Mouse (Mus musculus) fibroblast of lung, adult 2 months (primary cell): ENCODE measurements around the gene Cic.
"Not testable (repeated sequence)": the region's sequence is repeated elsewhere in the genome, so short reads cannot be mapped to it uniquely, and the experiment has no call there.

Experiments used
- DNase-seq: peaks from one replicate; pipeline ENCODE4 v3.0.0-alpha.2; 2011; ENCODE audit warnings: low read depth

The Cic gene

DNA sequence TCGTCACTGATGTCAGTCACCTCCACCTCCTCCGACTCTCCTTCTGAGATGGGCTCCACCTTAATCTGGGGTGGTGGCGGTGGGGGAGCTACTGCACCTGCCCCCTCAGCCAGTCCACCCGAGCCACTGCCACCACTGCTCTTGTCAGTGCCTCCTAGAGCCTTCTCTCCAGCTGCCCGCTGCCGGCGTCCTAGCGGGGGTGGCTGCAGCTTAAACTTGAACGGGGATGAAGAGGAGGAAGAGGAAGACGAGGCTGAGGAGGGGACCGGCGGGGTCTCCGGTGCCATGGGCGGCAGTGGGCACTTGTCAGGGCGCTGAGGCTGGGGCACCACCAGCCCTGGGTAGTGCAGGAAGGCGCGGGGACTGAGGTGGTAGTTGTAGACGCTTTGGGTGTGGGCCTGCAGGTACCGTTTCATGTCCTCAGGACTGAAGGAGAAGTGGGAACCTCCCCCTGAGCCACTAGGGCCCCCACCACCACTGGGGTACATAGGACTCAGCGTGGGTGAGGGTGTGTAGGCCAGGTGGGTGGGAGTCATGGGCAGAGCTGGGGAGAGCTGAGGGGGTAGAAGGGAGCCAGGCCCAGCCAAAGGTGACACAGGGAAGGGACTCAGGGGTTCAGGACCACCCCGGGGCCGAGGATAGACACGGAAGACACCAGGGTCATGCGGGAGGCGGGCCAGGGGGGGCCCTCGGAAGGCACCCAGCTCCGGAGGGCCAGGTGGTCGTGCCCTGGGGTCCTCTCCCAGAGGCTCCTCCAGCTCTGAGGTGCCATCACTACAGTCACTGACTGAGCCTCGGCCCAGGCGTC, 22.7 kb upstream of the Cic start:
- DNase-seq = no peak

DNA sequence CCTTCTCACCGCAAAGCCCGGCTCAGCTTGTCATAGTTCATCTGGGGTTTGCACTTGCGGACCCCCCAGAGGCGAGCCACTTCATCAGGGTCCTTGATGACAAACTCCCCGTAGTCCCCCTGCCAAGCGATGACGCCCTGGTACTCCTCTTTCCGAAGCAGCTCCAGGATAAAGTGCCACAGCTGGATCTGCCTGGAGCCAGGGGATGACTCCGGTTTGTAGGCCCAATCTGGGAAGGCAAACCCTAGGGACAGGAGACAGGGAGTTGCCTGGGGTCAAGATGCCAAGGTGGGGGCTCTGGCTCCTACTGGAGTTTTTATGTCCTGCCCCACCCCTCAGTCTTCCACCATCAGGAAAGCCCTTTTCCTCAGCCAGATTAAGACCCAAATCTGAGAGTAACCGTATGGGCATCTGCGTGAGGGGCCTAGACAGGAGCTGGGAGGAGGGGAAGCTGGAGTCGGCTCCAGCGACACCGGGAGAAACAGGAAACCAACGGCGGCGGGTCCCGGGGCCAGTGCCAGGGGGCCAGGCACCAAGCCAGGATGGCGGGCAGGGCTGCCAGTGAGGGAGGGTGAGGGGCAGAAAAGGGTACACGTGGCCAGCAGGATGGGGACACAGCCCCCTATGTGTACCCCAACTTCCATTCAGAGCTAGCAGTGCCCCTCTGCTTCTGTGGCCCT, 21.3 kb upstream of the Cic start:
- DNase-seq = no peak

DNA sequence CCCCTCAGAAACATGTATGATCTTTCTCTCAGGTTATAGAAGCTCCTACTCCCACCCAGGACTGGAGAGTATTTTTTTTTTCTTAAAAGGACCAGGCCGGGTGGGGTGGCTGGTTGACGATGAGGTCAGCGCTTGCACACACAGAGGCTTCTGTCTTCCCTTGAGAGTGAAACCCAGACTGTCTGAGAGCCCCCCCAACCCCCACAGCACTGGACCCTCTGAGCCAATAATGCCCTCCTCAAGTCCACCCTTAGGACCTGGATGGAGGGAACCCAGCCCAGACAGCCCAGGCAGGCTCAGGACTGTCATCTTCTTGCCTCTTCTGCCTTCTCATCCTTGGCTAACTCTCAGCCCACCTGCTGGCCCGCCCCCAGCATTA, 20.8 kb upstream of the Cic start:
- DNase-seq = peak; percentile 54

DNA sequence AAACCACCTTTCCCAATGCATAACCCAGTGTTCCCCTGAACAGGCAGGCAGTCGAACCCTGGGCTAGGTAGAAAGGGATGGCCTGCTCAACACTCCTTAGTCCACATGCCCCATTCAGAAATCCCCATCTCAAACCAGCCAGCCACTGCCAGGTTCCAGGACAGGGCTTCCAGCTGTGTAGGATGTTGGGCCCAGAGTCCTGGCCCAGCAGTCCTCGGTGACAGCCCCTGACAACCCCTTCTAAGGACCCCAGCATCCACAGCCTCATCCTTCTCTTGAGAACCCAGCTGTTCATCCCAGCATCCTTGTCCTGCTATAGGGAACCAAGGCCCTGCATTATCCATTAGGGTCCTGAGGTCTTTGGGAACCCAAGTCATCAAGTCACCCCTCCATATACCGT, 20.0 kb upstream of the Cic start:
- DNase-seq = no peak

DNA sequence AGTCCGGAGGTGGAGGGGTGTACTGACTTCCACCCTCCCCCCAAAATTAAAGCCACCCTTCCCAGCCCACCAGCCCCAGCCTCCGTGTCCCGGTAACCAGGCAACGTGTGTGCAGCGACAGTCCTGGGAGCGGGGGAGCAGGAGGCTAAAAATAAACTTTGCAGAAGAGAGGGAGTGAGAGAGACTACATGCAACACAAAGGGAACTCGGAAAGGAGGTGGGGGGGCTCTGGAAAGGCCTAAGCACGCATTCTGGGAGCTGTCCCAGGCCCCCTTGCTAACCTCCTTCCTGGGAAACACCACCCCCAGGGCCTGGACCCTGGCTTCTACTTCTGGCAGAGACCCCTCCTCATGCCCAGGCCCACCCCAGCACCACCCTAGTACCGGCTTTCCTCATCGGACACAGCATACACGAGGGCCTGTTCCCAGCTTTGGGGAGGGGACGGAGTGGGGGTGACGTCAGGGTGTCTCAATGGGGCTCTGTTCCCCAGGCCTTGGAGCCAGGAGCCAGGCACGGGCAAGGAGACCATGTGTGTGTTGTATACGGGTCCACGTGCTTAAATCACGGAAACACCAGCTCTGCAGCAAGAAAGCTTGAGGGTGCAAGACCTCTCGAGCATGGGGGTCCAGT, 19.4 kb upstream of the Cic start:
- peak; percentile 45 for DNase-seq

DNA sequence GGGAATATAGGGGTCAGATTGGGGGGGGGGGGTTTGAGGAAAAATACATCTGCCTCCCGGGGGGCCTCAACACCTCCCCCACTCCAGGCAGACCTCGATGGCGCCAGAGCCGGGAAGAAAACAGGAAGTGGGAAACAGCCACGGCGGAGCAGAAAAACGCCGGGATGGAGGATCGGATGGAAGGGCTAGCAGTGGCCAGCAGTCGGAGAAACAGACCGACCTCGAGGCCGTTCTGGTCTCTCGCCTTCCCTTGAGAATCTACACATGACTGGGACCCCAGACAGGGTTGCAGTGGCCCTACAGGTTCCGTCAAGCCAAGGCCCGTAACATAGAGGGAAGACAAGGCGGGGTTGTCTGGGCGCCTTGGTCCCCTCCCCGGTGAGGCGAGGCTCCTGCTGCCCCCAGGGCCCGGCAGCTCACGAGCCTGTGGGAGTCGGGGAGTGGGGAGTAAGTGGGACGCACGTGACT, 18.6 kb upstream of the Cic start:
- no peak for DNase-seq

DNA sequence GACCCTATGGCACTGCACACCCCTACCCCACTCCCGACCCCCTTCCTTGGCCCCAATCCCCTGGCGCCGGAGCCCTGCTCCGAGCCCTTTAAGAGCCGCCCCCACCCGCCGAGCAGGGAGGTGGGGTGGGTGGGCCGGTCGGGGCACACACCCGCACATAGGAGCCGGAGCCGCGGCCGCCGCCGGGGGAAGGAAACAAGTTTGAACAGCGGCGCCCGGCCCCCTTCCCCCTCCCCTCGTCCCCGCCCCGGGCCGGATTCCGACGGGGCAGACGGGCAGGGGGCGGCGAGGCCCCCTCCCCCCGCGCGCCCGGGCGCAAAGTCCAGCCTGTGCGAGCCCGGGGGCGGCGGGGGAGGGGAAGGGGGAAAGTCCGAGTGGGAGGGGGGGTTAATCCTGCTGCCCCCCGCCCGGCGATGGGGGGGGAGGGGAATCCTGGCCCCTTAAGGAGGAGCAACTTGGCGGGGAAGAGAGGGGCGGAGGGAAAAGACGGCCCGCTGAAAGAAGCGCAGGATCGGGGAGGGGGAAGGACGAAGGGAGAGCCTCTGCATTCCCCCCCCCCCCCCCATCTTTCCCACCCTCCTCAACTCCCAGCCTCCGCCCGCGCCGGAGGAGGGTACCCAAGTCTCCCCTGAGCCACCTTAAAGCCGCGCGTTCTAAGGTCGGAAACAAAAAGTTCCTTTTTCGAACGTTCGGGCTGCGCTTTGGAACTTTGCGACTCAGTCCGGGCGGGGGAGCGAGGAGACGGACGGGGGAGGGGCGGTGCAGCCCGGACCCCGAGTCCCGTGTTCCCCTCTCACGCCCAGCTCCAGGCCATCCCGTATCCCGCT, 18.0 kb upstream of the Cic start:
- DNase-seq = peak; percentile 33

DNA sequence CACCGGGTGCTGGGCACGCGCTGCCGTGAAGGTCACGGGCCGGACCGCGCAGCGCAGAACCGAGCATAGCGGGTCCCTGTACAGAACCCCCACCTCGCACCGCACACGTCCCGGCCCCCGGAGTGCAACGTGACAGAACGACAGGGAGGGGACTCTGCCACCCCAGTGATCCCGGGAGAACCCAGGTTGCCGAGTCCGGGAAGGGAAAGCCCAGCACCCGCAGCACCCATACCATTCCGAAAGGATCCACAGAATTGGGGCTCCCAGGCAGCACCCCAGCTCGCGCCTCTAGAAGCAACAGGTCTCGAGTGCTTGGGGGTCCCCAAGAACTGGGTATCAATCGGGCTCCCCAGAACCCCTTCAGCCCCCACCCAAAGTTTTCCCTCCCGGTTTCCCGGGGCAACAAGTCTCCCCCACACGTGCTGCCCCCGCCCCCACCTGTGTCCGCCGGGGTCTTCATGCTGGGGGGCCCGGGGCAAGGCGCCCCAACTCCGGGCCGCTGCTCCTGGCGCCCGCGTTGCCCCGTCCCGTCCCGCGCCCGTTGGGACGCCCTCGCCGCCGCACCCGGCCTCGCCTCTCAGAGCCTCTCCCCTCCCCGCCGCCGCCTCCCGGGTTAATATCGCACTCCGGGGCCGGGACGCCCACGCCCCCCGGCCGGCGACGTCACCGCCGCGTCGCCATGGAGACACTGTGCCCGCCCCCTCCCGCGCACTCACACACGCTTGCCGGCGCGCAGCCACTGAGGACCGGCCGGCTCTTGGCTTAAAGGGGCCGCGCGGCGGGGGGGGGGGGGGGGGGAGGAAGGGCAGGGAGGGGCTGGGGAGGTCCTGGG, 17.1 kb upstream of the Cic start, which contains the start of gene Erf:
Erf (minus strand) TSS at position 621 of the 832 bp plus-strand sequence.
- DNase-seq = peak; percentile 66

DNA sequence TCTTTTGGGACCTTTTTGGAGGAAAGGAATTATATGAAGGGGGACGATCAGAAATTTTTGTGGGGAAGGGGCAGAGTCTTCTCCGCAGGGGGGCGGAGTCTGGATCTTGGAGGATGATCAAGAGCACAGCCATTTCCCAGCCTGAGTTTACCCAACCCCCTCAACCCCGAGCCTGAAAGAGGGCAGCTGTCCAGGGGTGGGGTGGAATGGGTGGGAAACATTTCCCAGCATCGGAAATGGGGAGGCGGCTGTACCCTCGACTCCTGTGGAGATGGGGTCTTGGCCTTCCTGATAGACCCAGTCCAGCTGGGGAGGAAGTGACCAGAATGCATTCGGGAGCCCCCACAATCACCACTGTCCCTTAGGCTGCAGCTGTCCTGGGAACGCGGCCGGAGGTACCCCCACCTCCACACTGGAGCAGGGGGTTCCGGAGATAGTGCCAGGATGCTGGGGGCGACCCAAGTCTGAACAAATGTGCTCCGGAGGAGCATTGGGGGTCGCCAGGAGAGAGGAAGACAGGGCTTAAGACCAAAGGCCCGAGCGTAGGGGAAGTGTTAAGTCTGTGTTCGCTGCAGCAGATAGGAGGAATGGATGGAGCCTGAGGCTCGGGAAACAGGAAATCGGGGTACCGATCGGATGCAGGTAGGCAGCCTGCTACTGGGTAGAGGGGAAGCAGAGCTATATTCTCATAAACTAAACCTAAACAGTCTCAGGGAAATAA, 16.3 kb upstream of the Cic start:
- peak; percentile 56 for DNase-seq

DNA sequence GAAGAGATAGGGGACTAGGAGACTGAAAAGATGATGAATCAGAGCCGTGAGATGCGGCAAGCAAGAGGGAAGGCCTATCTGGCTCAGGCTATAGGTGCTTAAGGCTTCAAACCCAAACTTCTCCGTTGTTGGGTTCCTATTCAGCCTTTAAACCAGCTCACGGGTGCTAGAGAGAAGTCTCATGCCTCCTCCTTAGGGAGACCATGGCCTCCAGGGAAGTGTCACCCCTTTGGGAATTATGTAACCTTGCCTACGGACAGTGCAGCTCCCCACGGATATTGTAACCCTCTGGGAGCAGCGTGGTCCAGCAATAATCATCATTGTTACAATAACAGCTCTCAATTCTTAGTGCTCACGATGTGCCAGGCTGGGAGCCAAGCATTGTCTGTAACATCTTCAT, 15.7 kb upstream of the Cic start:
- DNase-seq = no peak

DNA sequence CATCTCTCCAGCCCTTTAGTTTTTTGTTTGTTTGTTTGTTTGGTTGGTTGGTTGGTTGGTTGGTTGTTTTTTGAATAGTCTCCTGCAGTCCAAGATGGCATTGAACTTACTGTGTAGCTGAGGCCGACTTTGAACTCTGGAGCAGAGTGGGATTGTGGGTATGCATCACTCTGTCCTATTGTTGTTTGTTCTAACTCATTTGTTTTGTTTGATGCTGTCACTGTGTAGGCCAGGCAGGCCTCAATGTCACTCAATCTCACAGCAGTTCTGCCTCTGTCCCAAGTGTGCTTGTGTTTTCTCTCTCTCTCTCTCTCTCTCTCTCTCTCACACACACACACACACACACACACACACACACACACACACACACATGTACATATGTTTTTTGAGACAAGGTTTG, 5.6 kb upstream of the Cic start:
- no peak for DNase-seq

DNA sequence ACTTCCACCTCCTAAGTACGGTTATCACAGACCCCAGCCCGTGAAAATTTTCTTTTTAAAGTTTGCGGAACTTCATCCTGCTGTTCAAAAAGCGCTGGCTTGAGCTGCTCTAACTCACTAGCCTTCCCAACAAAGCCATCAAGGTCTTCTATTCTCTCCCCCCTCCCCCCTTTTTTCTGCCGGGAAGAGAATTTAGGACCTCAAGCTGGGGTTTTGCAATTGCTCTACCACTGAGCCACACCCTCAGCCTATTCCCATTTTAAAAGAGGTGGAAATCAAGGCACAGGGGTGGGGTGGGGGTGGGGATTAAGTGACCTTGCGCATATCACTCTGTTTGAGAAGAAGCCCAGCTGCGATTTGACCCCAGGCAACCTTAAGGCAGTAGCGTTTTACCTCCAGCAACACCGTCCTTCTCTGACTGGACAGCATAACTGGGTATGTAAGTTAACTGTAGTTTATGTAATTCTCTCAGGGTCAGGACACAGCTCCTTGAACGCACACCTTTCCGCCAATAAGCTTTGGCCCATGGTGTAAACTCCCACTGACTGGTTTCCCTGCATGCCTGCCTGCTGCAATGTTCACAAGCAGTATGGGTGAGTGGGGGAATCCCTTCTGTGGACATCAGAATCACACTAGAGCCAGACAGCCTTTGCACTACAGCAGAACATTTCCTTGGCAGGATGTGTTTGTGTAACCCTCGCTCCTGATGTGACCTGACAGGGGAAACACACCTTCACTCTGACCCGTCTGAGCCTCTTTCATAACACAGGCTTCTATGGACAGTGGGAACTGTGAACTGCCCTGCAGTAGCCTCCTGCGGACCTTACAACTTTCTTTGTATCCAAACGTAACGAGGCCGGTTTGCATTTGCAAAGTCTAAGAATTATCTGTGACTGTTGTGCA, 3.3 kb upstream of the Cic start:
- no peak for DNase-seq

DNA sequence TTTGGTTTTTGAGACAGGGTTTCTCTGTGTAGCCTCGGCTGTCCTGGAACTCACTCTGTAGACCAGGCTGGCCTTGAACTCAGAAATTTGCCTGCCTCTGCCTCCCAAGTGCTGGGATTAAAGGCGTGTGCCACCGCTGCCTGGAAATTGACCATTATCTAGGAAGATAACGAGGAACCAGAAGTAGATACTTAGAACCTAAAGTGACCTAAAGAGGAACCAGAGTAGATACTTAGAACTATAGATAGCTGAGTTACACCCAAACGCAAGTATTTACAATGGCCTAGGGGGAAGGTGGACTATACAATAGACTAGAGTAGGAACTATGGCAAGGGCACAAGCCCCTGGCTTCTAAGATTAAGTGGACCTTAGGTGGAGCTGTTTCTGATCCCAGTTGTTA, 1.8 kb upstream of the Cic start:
- not testable (repeated sequence) for DNase-seq

DNA sequence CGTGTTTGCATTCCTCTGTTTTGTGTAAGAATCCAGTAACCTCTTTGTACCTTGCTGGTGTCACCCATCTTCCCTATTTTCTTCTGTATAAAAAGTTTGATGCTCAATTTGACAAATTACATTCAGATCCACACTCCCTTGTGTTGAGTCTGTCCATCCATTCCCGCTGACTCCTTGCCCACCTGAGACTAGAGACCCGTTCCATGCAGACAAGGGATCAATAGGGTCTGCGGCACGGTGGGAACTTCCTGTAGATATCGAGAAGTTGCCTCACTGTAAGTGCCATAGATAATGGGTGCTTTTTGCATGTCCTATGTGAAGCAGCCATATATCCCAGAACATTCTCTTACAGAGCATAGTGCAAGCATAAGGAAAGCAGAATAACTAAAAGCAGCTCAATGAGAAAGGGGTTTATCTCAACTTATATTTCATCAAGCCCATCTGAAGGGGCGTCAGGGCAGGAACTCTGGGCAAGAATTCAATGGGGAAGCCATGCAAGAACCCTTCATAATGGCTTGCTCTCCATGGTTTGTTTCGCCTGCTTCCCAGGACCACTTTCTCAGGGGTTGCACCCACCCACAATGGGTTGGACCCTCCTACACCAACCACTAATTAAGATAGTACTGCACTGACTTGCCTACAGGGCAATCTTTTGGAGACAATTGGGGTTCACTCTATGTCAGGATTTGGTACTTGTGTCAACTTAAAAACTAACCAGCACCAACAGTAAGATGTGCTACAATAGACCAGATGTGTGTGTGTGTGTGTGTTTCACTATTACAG, 1.1 kb upstream of the Cic start:
- DNase-seq = no peak

DNA sequence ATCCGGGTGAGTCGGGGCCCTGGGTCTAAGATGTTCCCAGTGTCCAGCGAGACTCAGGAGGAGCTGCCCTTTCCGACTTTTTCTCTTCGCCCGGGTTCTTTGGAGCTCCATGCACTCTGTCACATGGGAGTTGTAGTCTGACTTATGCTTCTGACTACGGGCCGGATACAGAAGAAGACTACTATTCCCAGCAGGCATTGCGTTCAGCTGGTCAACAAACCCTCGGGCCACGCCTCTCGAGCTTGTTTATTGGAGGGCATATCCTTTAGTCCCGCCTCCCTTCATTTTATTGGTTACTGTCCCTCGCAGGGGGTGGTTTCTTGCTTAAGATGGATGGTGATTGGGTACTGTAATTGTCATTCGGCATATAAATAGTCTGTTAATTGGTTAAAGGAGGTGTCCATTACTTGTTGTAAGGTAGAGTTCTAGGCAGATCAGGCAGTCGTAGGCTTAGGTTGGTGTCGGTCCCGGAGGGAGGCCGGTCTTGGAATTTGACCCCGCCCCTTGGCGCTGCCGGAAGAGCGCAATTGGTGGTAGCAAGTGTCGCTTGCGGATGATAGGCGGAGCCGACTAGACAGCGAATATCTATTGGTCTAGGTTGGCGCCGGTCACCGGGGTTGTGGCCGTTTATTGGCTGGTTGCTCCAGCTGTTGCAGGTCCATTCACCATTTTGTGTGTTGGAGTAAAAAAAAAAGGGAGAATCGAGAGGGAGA, 403 bp downstream of the Cic start:
- DNase-seq = peak; percentile 100

DNA sequence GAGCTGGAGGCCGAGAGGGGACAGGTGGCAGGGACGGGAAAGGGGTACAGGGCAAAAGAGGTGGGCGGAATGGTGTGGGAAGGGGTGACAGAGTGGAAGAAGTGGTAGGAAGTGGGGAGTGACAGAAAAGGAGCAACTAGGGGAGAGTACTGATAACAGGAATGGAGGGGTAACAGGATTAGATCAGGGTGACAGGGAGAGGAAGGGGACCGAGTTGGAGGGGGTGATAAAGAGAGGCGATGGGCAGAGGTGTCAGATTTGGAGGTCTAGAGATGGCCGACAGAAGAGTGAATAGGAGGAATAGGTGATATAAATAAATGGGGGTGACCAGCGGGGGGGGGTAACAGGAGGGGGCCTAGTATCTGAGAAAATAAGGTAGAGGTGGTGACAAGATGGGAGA, 1.1 kb downstream of the Cic start:
- DNase-seq = no peak

DNA sequence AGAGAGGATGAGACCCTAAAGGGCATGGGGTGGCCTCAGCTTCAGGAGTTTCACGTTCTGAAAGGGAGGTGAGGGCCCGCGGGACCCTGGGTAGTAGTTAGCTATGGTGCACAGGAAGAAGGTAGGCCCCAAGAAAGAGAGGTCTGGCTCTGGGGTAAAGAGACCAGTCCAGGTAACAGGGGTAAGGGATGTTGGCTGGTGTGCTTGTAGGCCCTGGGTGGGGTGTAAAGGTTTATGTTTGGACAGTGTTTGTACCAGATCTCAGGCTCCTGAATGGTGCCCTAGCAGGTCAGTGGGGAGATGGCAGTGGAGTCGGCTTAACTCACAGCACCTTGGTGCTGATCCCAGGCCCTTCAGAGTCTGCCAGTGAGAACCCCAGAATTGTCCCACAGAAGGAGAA, 1.5 kb downstream of the Cic start:
- DNase-seq = no peak
